Mouse (Mus musculus) forebrain, embryonic 12.5 days (tissue): ENCODE data around the gene Serpine2. TPM values are rescaled to one million over a fixed set of nuclear protein-coding genes. Genes with fewer than 3 reads are reported as not detected.

Experiments
- ATAC-seq: fragments of 200-750 bp; cut with Nextera tagmentation; 2 replicates; pipeline ENCODE4 v1.8.0; 2017; ENCODE audit warnings: moderate TSS enrichment; ENCODE audit not compliant: low FRiP score
- H3K27ac ChIP-seq: fragments of 300-500 bp; sonication (generic); 2 replicates; pipeline ENCODE4 v1.5.1; 2016; ENCODE audit warnings: mild to moderate bottlenecking
- H3K27me3 ChIP-seq: fragments of 300-500 bp; sonication (generic); 2 replicates; pipeline ENCODE4 v1.6.1; 2016; ENCODE audit warnings: mild to moderate bottlenecking
- H3K36me3 ChIP-seq: fragments of 300-500 bp; sonication (generic); replicated peaks from 2 replicates; pipeline ENCODE4 v1.6.1; 2016; ENCODE audit warnings: mild to moderate bottlenecking
- H3K4me1 ChIP-seq: fragments of 300-500 bp; sonication (generic); 2 replicates; pipeline ENCODE4 v1.6.1; 2016
- H3K4me2 ChIP-seq: fragments of 300-500 bp; sonication (generic); 2 replicates; pipeline ENCODE4 v1.6.1; 2016; ENCODE audit warnings: mild to moderate bottlenecking, moderate library complexity
- H3K4me3 ChIP-seq: fragments of 300-500 bp; sonication (generic); replicated peaks from 2 replicates; pipeline ENCODE4 v1.5.1; 2016; ENCODE audit warnings: mild to moderate bottlenecking
- H3K9ac ChIP-seq: fragments of 300-500 bp; sonication (generic); 2 replicates; pipeline ENCODE4 v1.6.1; 2016; ENCODE audit warnings: mild to moderate bottlenecking
- H3K9me3 ChIP-seq: fragments of 300-500 bp; sonication (generic); 2 replicates; pipeline ENCODE4 v1.6.1; 2016
- WGBS: fragments of 180-500 bp; shearing (Covaris S2); methylation state at CpG from one replicate; pipeline ENCODE4 v1.1.7; 2016; 5-methylcytosine and 5-hydroxymethylcytosine counted together
- polyA plus RNA-seq: library from polyadenylated mRNA; unstranded; fragments of >200 nt; fragmentation: Nextera tagmentation; extraction: Ambion mirVana; gene quantifications from 2 replicates; pipeline ENCODE4 v1.2.1, GENCODE M21; 2016

The Serpine2 gene
- polyA plus RNA-seq, 1 experiment from 2014 or later: 42.5 TPM

- no peaks in the 10 kb centered on the region for H3K27me3 ChIP-seq
- 71% methylated on average over 11 of the region's 11 CpGs for WGBS
- no peak overlapping the region for H3K9ac ChIP-seq
- H3K4me1 ChIP-seq: no peaks in the 10 kb centered on the region
- H3K36me3 ChIP-seq: no peaks in the 10 kb centered on the region
- no peak overlapping the region for H3K27ac ChIP-seq
- no peak overlapping the region for H3K4me2 ChIP-seq
- no peaks in the 10 kb centered on the region for H3K9me3 ChIP-seq
- no peak for ATAC-seq
- H3K4me3 ChIP-seq: no peak overlapping the region
These were observed 58.0 kb downstream of the Serpine2 start for GRCm38 (mm10) chr1:79802858-79803427.

- no peaks in the 10 kb centered on the region for H3K27me3 ChIP-seq
- no peaks in the 10 kb centered on the region for H3K4me1 ChIP-seq
- no peak for ATAC-seq
- no peaks in the 10 kb centered on the region for H3K9me3 ChIP-seq
- no peak overlapping the region for H3K4me2 ChIP-seq
- H3K27ac ChIP-seq: no peak overlapping the region
- no peak overlapping the region for H3K9ac ChIP-seq
- no peaks in the 10 kb centered on the region for H3K36me3 ChIP-seq
- no peak overlapping the region for H3K4me3 ChIP-seq
- WGBS: 91% methylated on average over 3 of the region's 3 CpGs
These were observed 63.9 kb downstream of the Serpine2 start for GRCm38 (mm10) chr1:79797084-79797483.

- Histone ChIP-seq H3K4me3 (no peak overlapping the region), H3K4me2 (no peak overlapping the region), H3K9ac (no peak overlapping the region), H3K27ac (no peak overlapping the region), H3K27me3 (no peaks in the 10 kb centered on the region), H3K36me3 (peaks cover 26% of the 10 kb centered on the region), H3K9me3 (no peaks in the 10 kb centered on the region), H3K4me1 (no peaks in the 10 kb centered on the region)
- ATAC-seq: peak; percentile 73; the same call in 1 of the 2 replicates
- WGBS: 73% methylated on average over 7 of the region's 7 CpGs
These were observed 74.6 kb downstream of the Serpine2 start for GRCm38 (mm10) chr1:79786267-79786927.

GRCm38 (mm10) chr1:79782433-79782832 lies 78.5 kb downstream of the Serpine2 start:
- H3K36me3 ChIP-seq: peaks cover 61% of the 10 kb centered on the region
- H3K4me1 ChIP-seq: no peaks in the 10 kb centered on the region
- no peak overlapping the region for H3K9ac ChIP-seq
- no peak overlapping the region for H3K4me2 ChIP-seq
- H3K9me3 ChIP-seq: no peaks in the 10 kb centered on the region
- WGBS: 80% methylated on average over 3 of the region's 3 CpGs
- no peaks in the 10 kb centered on the region for H3K27me3 ChIP-seq
- H3K4me3 ChIP-seq: no peak overlapping the region
- ATAC-seq: no peak
- H3K27ac ChIP-seq: no peak overlapping the region

GRCm38 (mm10) chr1:79778011-79778410 lies 83.0 kb downstream of the Serpine2 start:
- Histone ChIP-seq H3K9me3 (no peaks in the 10 kb centered on the region), H3K27me3 (no peaks in the 10 kb centered on the region), H3K27ac (no peak overlapping the region), H3K36me3 (peaks cover 50% of the 10 kb centered on the region), H3K4me3 (no peak overlapping the region), H3K4me2 (no peak overlapping the region), H3K9ac (no peak overlapping the region), H3K4me1 (peaks cover 4% of the 10 kb centered on the region)
- 95% methylated on average over 11 of the region's 11 CpGs for WGBS
- ATAC-seq: no peak

GRCm38 (mm10) chr1:79775927-79776458 lies 85.0 kb downstream of the Serpine2 start, which contains the start of the genes Mrpl44 and Wdfy1:
Gene Mrpl44 (plus strand): TSS chr1:79776018.
Gene Wdfy1 (minus strand): TSS chr1:79776143.
- no peaks in the 10 kb centered on the region for H3K9me3 ChIP-seq
- under 1% methylated on average over 38 of the region's 38 CpGs for WGBS
- H3K27ac ChIP-seq: peak within 1 kb of the TSS; percentile 90

GRCm38 (mm10) chr1:79774164-79774780 lies 86.7 kb downstream of the Serpine2 start:
- Histone ChIP-seq H3K27ac (no peak overlapping the region), H3K9ac (no peak overlapping the region), H3K27me3 (no peaks in the 10 kb centered on the region), H3K4me1 (peaks cover 4% of the 10 kb centered on the region), H3K4me2 (no peak overlapping the region), H3K36me3 (peaks cover 13% of the 10 kb centered on the region), H3K4me3 (no peak overlapping the region), H3K9me3 (no peaks in the 10 kb centered on the region)
- WGBS: 82% methylated on average over 4 of the region's 4 CpGs
- ATAC-seq: no peak

More at GRCm38 (mm10) chr1:79775927-79776458, 85.0 kb downstream of the Serpine2 start, which contains the start of the genes Mrpl44 and Wdfy1:
- H3K27me3 ChIP-seq: no peaks in the 10 kb centered on the region
- H3K4me3 ChIP-seq: peak within 1 kb of the TSS; percentile 79
- H3K4me2 ChIP-seq: peak within 1 kb of the TSS; percentile 64
- H3K36me3 ChIP-seq: peaks cover 30% of the 10 kb centered on the region
- peak within 1 kb of the TSS; percentile 85 for H3K9ac ChIP-seq
- peak; percentile 100 for ATAC-seq
- H3K4me1 ChIP-seq: peaks cover 4% of the 10 kb centered on the region

- WGBS: 62% methylated on average over 1 of the region's 1 CpGs
- ATAC-seq: no peak
- Histone ChIP-seq H3K4me2 (no peak overlapping the region), H3K9me3 (no peaks in the 10 kb centered on the region), H3K27ac (no peak overlapping the region), H3K9ac (no peak overlapping the region), H3K27me3 (no peaks in the 10 kb centered on the region; the same call in 1 of the 2 replicates), H3K4me1 (no peaks in the 10 kb centered on the region), H3K36me3 (no peaks in the 10 kb centered on the region), H3K4me3 (no peak overlapping the region)
These were observed 92.7 kb downstream of the Serpine2 start for GRCm38 (mm10) chr1:79768231-79768630.

GRCm38 (mm10) chr1:79764483-79764882 lies 96.5 kb downstream of the Serpine2 start:
- ATAC-seq: no peak
- WGBS: 90% methylated on average over 1 of the region's 1 CpGs
- peaks cover 14% of the 10 kb centered on the region for H3K4me1 ChIP-seq
- H3K4me2 ChIP-seq: no peak overlapping the region
- H3K4me3 ChIP-seq: no peak overlapping the region
- peaks cover 4% of the 10 kb centered on the region; the same call in 1 of the 2 replicates for H3K27me3 ChIP-seq
- no peaks in the 10 kb centered on the region for H3K9me3 ChIP-seq
- H3K9ac ChIP-seq: no peak overlapping the region
- no peaks in the 10 kb centered on the region for H3K36me3 ChIP-seq
- no peak overlapping the region for H3K27ac ChIP-seq

GRCm38 (mm10) chr1:79764031-79764430 lies 96.9 kb downstream of the Serpine2 start:
- ATAC-seq: no peak
- H3K9ac ChIP-seq: no peak overlapping the region
- H3K27me3 ChIP-seq: peaks cover 4% of the 10 kb centered on the region; the same call in 1 of the 2 replicates
- H3K27ac ChIP-seq: no peak overlapping the region
- 91% methylated on average over 2 of the region's 2 CpGs for WGBS
- H3K4me1 ChIP-seq: peaks cover 15% of the 10 kb centered on the region
- no peak overlapping the region for H3K4me3 ChIP-seq
- H3K36me3 ChIP-seq: no peaks in the 10 kb centered on the region
- no peaks in the 10 kb centered on the region for H3K9me3 ChIP-seq
- H3K4me2 ChIP-seq: no peak overlapping the region

- Histone ChIP-seq H3K27me3 (peaks cover 4% of the 10 kb centered on the region; the same call in 1 of the 2 replicates), H3K4me3 (peak overlapping the region; percentile 81; the same call in 1 of the 2 replicates), H3K9ac (no peak overlapping the region), H3K36me3 (no peaks in the 10 kb centered on the region), H3K27ac (no peak overlapping the region), H3K4me2 (peak overlapping the region; percentile 84), H3K9me3 (no peaks in the 10 kb centered on the region), H3K4me1 (peaks cover 18% of the 10 kb centered on the region)
- WGBS: 67% methylated on average over 16 of the region's 16 CpGs
- no peak for ATAC-seq
These were observed 98.4 kb downstream of the Serpine2 start for GRCm38 (mm10) chr1:79762282-79763250.
